Mouse (Mus musculus) myocyte (in vitro differentiated cells): ENCODE results near the gene Pole4. TPM values are rescaled to one million over a fixed set of nuclear protein-coding genes. Genes with fewer than 3 reads are reported as not detected.

ENCODE experiments used
- H3K27me3 ChIP-seq: one replicate; pipeline ENCODE4 v1.6.1; 2011; ENCODE audit not compliant: control insufficient read depth, insufficient read depth, insufficient read length
- H3K36me3 ChIP-seq: one replicate; pipeline ENCODE4 v1.6.1; 2011; ENCODE audit not compliant: control insufficient read depth, insufficient read depth
- H3K4me2 ChIP-seq: one replicate; pipeline ENCODE4 v1.6.1; 2011; ENCODE audit warnings: low read depth, control low read depth
- H3K4me3 ChIP-seq: one replicate; pipeline ENCODE4 v1.5.1; 2011; ENCODE audit warnings: mild to moderate bottlenecking, control low read depth, moderate library complexity
- H3K79me2 ChIP-seq: one replicate; pipeline ENCODE4 v1.6.1; 2011; ENCODE audit not compliant: control insufficient read depth, insufficient read depth
- H3ac ChIP-seq: one replicate; pipeline ENCODE4 v1.6.1; 2011; ENCODE audit not compliant: control insufficient read depth, insufficient read length
- CEBPB ChIP-seq: IDR thresholded peaks from 2 replicates; pipeline ENCODE4 v1.6.1; 2011; ENCODE audit warnings: mild to moderate bottlenecking, moderate library complexity; ENCODE audit not compliant: poor library complexity, insufficient read depth, severe bottlenecking
- E2F4 ChIP-seq: IDR thresholded peaks from one replicate; pipeline ENCODE4 v1.6.1; 2011; ENCODE audit warnings: mild to moderate bottlenecking, control low read depth, moderate library complexity; ENCODE audit not compliant: insufficient read depth
- MAX ChIP-seq: IDR thresholded peaks from one replicate; pipeline ENCODE4 v1.6.1; 2011; ENCODE audit warnings: low read depth, mild to moderate bottlenecking, control low read depth
- MYOD1 ChIP-seq, 3 experiments: IDR thresholded peaks; one replicate each; pipeline ENCODE4 v1.6.1; 2011; ENCODE audit warnings: control low read depth in 2 of 3, low read depth in 2 of 3, mild to moderate bottlenecking in 2 of 3, moderate library complexity in 1 of 3; ENCODE audit not compliant: insufficient read length in 2 of 3, control insufficient read depth in 1 of 3
- MYOG ChIP-seq, 3 experiments: IDR thresholded peaks; one replicate each; pipeline ENCODE4 v1.6.1; 2011; ENCODE audit warnings: control low read depth in 2 of 3, low read depth in 2 of 3, mild to moderate bottlenecking in 2 of 3; ENCODE audit not compliant: insufficient read length in 2 of 3, control insufficient read depth in 1 of 3, insufficient read depth in 1 of 3
- POLR2A ChIP-seq: IDR thresholded peaks from one replicate; pipeline ENCODE4 v1.6.1; 2011; ENCODE audit warnings: low read depth, mild to moderate bottlenecking, control low read depth, moderate library complexity; ENCODE audit not compliant: insufficient read length
- POLR2AphosphoS2 ChIP-seq: IDR thresholded peaks from one replicate; pipeline ENCODE4 v1.6.1; 2011; ENCODE audit warnings: low read depth, control low read depth; ENCODE audit not compliant: insufficient read length
- REST ChIP-seq: IDR thresholded peaks from one replicate; pipeline ENCODE4 v1.6.1; 2011; ENCODE audit warnings: mild to moderate bottlenecking, control low read depth, moderate library complexity; ENCODE audit not compliant: insufficient read depth, insufficient read length
- SRF ChIP-seq: IDR thresholded peaks from one replicate; pipeline ENCODE4 v1.6.1; 2011; ENCODE audit warnings: low read depth; ENCODE audit not compliant: control insufficient read depth, insufficient read length
- TCF12 ChIP-seq: IDR thresholded peaks from one replicate; pipeline ENCODE4 v1.6.1; 2011; ENCODE audit warnings: mild to moderate bottlenecking, control low read depth; ENCODE audit not compliant: poor library complexity, insufficient read depth, severe bottlenecking
- TCF3 ChIP-seq: IDR thresholded peaks from one replicate; pipeline ENCODE4 v1.6.1; 2011; ENCODE audit warnings: low read depth, control low read depth; ENCODE audit not compliant: insufficient read length
- USF1 ChIP-seq: IDR thresholded peaks from one replicate; pipeline ENCODE4 v1.6.1; 2011; ENCODE audit warnings: low read depth, mild to moderate bottlenecking, control low read depth, moderate library complexity
- polyA plus RNA-seq: library from polyadenylated mRNA; unstranded; fragments of >200 nt; fragmentation: generic; extraction: Trizol; gene quantifications from one replicate; pipeline ENCODE4 v1.2.1, GENCODE M21; 2012; ENCODE audit warnings: missing spikeins

Pole4 gene
- polyA plus RNA-seq, 1 experiment, result 43.8 TPM

DNA sequence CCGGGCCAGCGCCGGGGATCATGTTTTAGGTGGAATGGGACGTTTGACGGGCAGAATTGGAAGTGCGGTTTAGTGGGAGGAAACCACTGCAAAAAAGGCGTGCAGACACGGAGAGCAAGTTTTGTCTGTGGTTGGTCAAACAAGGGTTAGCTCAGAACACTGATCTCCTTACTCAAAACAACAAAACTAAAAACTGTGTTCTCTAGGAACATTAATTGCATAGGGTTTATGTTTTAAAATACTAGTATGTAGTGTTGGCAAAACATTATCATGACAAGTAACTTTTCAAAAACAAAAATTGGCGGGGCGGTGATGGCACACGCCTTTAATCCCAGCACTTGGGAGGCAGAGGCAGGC, 52.0 kb downstream of the Pole4 start:
- H3ac ChIP-seq, result no peak overlapping the region
- H3K36me3 ChIP-seq, result peaks cover 3% of the 10 kb centered on the region
- H3K4me2 ChIP-seq, result peak overlapping the region; percentile 84
- no peaks in the 10 kb centered on the region for H3K79me2 ChIP-seq
- H3K4me3 ChIP-seq, result peak overlapping the region; percentile 38
- TF ChIP-seq TCF12, result no peak
- TF ChIP-seq MAX, result no peak
- no peak for TF ChIP-seq REST
- TF ChIP-seq POLR2A, result no peak
- TF ChIP-seq TCF3, result no peak
- no peak for TF ChIP-seq MYOG (IDR thresholded peaks at IDR 0.05; ENCODE audit: control insufficient read depth in 1 of 3, insufficient read depth in 1 of 3, insufficient read length in 2 of 3, low read depth in 2 of 3)
- no peak for TF ChIP-seq E2F4
- TF ChIP-seq POLR2AphosphoS2, result no peak
- no peak for TF ChIP-seq CEBPB
- no peak for TF ChIP-seq USF1
- no peak for TF ChIP-seq SRF
- TF ChIP-seq MYOD1 (IDR thresholded peaks at IDR 0.05; ENCODE audit: control insufficient read depth in 1 of 3, insufficient read length in 2 of 3, low read depth in 2 of 3), result no peak
- no peaks in the 10 kb centered on the region for H3K27me3 ChIP-seq

DNA sequence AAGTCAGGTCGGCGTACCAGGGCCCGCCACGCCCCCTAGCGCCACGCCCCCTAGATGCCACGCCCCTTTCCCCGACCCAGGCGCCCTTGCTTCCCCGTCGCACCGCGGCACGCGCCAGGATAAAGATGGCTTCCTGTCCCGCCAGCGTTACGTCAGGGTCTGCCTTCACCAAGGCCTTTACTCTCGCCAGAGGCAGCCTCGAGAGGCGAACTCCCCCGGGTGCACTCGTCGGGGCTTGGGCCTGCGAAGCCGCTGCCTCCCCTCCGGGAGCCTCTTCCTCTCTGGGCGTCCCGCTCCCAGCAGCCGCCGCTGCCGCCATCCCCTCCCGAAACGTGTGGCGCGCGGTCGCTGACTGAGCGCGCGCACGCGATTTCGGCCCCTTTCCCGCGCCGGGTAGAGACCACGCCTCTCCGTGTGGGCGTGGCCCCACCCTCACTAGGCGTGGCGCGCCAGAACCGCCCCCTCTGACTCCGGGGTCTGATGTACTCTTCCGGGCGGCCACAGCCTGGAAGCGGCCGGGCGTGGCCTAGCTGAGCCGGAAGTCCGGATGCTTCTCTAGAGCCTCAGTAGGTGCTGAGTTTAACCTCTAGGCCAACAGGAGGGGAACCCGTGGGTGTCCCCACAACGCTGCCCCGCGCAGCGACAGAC, 52.5 kb downstream of the Pole4 start:
- Histone ChIP-seq H3K4me3 (peak overlapping the region; percentile 38), H3K27me3 (no peaks in the 10 kb centered on the region), H3K4me2 (peak overlapping the region; percentile 84), H3K79me2 (no peaks in the 10 kb centered on the region), H3K36me3 (peaks cover 8% of the 10 kb centered on the region), H3ac (no peak overlapping the region)
- TF ChIP-seq E2F4, result peak; percentile 61
- no peak for TF ChIP-seq TCF12
- peak; percentile 57 for TF ChIP-seq SRF
- TF ChIP-seq POLR2A, result peak; percentile 92
- peak; percentile 79 for TF ChIP-seq POLR2AphosphoS2
- no peak for TF ChIP-seq MYOD1 (IDR thresholded peaks at IDR 0.05; ENCODE audit: control insufficient read depth in 1 of 3, insufficient read length in 2 of 3, low read depth in 2 of 3)
- no peak for TF ChIP-seq TCF3
- TF ChIP-seq MYOG (IDR thresholded peaks at IDR 0.05; ENCODE audit: control insufficient read depth in 1 of 3, insufficient read depth in 1 of 3, insufficient read length in 2 of 3, low read depth in 2 of 3), result no peak
- TF ChIP-seq USF1, result no peak

DNA sequence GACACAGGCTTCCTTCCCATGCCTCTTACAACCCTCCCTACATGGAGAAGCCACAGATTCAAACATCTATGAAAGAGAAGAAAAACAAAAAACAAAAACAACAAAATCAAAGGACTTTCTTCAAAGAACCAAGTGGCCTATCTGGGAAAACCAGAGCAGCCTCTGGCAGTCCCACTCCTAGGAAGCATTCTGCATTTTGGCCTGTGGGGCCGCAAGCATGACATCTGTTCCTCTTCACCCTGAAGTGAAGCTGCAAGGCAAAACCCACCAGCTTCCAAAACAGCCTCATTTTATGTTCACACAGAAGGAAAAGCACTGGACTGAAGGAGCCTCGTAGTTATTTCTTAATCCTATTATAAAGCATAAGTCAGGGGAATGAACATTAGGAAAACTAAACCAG, 56.1 kb downstream of the Pole4 start:
- Histone ChIP-seq H3K4me2 (no peak overlapping the region), H3K36me3 (peaks cover 18% of the 10 kb centered on the region), H3K27me3 (no peaks in the 10 kb centered on the region), H3K79me2 (no peaks in the 10 kb centered on the region), H3K4me3 (no peak overlapping the region), H3ac (no peak overlapping the region)
- TF ChIP-seq MYOD1 (IDR thresholded peaks at IDR 0.05; ENCODE audit: control insufficient read depth in 1 of 3, insufficient read length in 2 of 3, low read depth in 2 of 3) (no peak), SRF (no peak), E2F4 (no peak), TCF12 (no peak), REST (no peak), MYOG (IDR thresholded peaks at IDR 0.05; ENCODE audit: control insufficient read depth in 1 of 3, insufficient read depth in 1 of 3, insufficient read length in 2 of 3, low read depth in 2 of 3) (no peak), USF1 (no peak), POLR2A (no peak), CEBPB (no peak), TCF3 (no peak), POLR2AphosphoS2 (no peak), MAX (no peak)

DNA sequence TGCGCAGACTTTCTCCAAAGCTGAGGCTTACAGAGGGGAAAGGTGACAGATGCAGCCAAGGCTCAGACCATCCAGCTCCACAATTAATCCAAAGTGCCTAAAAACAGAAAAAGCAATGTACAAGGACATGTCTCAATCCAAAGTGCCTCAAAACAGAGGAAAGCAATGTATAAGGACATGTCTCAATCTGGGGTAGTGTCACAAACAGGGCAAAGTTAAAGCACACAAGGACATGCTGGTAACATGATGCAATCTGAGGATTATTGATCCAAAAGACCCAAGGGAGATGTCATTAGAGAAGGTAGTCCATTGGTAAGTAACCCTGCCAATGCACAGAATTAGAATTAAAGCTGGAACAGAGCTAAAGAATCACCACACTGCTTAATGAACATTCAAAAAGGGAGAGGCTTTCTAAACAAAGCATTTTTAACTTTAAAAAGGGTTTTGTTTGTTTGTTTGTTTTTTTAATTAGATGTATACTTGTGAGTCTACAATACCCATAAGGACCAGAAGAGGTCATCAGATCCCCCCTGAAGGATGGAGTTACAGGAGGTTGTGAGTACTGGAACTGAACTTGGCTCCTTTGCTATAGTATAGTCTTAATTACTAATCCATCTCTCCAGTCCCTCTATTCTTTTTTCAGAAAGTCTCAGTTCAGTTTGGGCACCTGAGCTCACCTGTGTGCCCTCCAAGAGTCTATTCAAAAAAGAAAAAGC, 57.1 kb downstream of the Pole4 start:
- Histone ChIP-seq H3ac (no peak overlapping the region), H3K36me3 (peaks cover 18% of the 10 kb centered on the region), H3K79me2 (no peaks in the 10 kb centered on the region), H3K4me3 (no peak overlapping the region), H3K4me2 (no peak overlapping the region), H3K27me3 (no peaks in the 10 kb centered on the region)
- TF ChIP-seq TCF3 (no peak), POLR2A (no peak), MYOG (IDR thresholded peaks at IDR 0.05; ENCODE audit: control insufficient read depth in 1 of 3, insufficient read depth in 1 of 3, insufficient read length in 2 of 3, low read depth in 2 of 3) (no peak), SRF (no peak), POLR2AphosphoS2 (no peak), MAX (no peak), REST (no peak), USF1 (no peak), MYOD1 (IDR thresholded peaks at IDR 0.05; ENCODE audit: control insufficient read depth in 1 of 3, insufficient read length in 2 of 3, low read depth in 2 of 3) (no peak), CEBPB (no peak)
